Mouse (Mus musculus): ENCODE data around the gene Vmn1r138. TPM values are rescaled to one million over a fixed set of nuclear protein-coding genes. Genes with fewer than 3 reads are reported as not detected.

Gene Vmn1r138
- polyA plus RNA-seq (2017; shearing (Covaris generic)) = not detected

DNA sequence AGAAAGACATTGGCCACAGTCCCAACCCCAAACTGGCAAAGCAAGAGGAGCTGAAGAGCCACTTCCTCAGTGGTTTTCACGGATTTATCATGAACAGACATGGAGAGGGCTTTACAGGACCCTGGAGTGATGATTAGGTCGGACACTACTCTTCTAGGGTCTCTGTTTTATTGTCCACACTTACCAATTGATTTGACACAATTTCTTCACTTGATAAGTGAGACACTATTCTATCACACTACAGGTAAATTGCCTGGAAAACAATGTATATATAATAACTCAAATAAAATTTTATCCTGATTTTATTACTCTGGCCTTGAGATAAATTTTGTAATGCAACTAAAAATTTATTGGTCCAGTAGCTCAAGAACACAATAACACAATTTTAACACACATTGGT, at the start of gene Vmn1r138:
Gene Vmn1r138, minus strand, starts transcription at position 101 of the 400 bp plus-strand sequence.

DNA sequence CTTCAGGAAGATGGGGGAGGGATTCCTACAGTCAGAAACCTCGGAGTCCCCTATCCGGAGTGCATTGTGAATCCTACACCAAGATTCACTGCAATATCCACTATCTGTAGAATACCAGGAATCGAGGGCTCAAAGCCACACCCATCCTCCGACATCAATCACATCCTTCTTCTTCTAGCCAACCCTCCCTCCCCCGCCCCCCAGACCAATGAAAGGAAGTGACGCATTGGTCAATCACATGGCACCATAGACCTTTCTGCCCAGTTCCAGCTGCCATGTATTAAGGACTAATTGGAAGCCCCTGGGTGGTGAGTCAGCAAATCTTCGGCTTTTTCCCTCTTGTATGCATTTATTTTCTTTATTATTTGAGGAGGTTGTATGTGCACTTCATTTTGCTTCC, 40.1 kb upstream of the Vmn1r138 start, which contains the start of gene Vmn1r139:
Gene Vmn1r139, plus strand, starts transcription at position 301 of the 400 bp plus-strand sequence.

DNA sequence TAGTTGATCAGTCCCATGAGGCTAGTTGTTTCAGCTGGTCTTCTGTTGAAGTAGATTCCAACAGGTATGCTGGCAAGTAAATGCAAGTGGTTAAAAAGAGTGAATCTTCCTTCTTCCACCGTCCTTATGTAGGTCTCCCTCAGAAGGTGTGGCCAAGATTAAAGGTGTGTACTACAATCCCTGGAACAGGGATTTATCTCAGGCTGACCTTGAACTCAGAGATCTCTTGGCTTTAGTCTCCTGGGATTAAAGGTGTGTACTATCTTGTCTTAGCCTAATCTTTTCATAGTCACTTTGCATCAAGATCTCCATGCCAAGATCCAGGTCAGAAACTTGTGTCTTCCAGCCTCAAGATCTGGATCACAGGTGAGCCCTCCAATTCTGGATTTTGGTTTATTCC, 27.5 kb upstream of the Vmn1r138 start, which contains the start of gene Gm6176:
Gene Gm6176, minus strand, starts transcription at position 101 of the 400 bp plus-strand sequence.

DNA sequence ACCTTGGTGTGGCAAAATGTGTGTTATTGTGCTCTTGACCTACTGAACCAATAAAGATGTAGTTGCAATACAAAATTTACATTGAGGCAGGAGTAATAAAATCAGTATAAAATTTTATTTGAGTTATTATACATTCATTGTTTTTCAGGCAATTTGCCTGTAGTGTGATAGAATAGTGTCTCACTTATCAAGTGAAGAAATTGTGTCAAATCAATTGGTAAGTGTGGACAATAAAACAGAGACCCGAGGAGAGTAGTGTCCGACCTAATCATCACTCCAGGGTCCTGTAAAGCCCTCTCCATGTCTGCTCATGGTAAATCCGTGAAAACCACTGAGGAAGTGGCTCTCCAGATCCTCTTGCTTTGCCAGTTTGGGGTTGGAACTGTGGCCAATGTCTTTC, 34.4 kb downstream of the Vmn1r138 start, which contains the start of gene Vmn1r137:
Gene Vmn1r137, plus strand, starts transcription at position 301 of the 400 bp plus-strand sequence.

Other genes starting within 250 kb of the Vmn1r138 start
- not detected for gene Gm4177, start 232.2 kb downstream of the Vmn1r138 start, polyA plus RNA-seq (2017; shearing (Covaris generic))
- not detected for gene Vmn1r135, start 196.5 kb downstream of the Vmn1r138 start, polyA plus RNA-seq (2017; shearing (Covaris generic))
- not detected for gene Gm5725, start 184.6 kb downstream of the Vmn1r138 start, polyA plus RNA-seq (2017; shearing (Covaris generic))
- not detected for gene Gm5891, start 107.6 kb downstream of the Vmn1r138 start, polyA plus RNA-seq (2017; shearing (Covaris generic))
- gene Vmn1r137, start 34.3 kb downstream of the Vmn1r138 start, polyA plus RNA-seq (2017; shearing (Covaris generic)) = not detected
- gene Gm6176, start 27.4 kb upstream of the Vmn1r138 start, polyA plus RNA-seq (2017; shearing (Covaris generic)) = not detected
- not detected for gene Vmn1r139, start 40.2 kb upstream of the Vmn1r138 start, polyA plus RNA-seq (2017; shearing (Covaris generic))
- not detected for gene Gm16451, start 89.3 kb upstream of the Vmn1r138 start, polyA plus RNA-seq (2017; shearing (Covaris generic))
- gene Gm10666, start 105.8 kb upstream of the Vmn1r138 start, polyA plus RNA-seq (2017; shearing (Covaris generic)) = not detected
- not detected for gene Vmn1r142, start 135.1 kb upstream of the Vmn1r138 start, polyA plus RNA-seq (2017; shearing (Covaris generic))
- gene Vmn1r143, start 160.5 kb upstream of the Vmn1r138 start, polyA plus RNA-seq (2017; shearing (Covaris generic)) = not detected
- not detected for gene Gm8653, start 172.4 kb upstream of the Vmn1r138 start, polyA plus RNA-seq (2017; shearing (Covaris generic))
- gene Gm8453, start 200.6 kb upstream of the Vmn1r138 start, polyA plus RNA-seq (2017; shearing (Covaris generic)) = not detected

Data from effector memory CD4-positive, alpha-beta T cell, adult 5 months (primary cell).